Mouse (Mus musculus) liver, embryonic 14.5 days (tissue): ENCODE data around the gene Nbas.

Experiments
- CTCF ChIP-seq: IDR thresholded peaks from 2 replicates; pipeline ENCODE4 v1.5.1; 2016; ENCODE audit warnings: antibody characterized with exemption, low read depth, control low read depth
- EP300 ChIP-seq: IDR thresholded peaks from 2 replicates; pipeline ENCODE4 v1.6.1; 2016; ENCODE audit warnings: antibody characterized with exemption, low read depth

- TF ChIP-seq EP300 (no peak), CTCF (no peak)
Observed at GRCm38 (mm10) chr12:13539171-13539570, 270.2 kb downstream of the Nbas start.
